Comparison of ENCODE assay signal across 19 mouse cellular contexts in the genomic region with DNA sequence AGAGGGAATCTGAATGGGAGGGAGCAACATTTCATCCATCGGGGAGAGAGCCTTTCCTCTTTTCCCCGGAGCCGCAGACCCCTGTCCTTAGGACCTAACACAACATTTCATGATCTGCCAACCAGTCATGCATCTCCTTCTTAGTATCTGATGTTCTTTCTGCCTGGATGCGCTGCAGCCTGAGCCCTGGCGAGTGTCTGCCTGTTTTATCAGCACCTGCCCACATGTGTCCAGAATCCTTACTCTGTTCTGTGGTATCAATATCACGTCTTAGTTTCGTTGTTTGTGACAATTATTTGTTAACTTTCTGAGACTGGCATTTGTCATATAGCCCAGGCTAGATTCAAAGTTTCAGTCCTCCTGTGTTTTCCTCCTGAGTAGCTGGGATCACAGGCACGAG. TPM values are rescaled to one million over a fixed set of nuclear protein-coding genes. Genes with fewer than 3 reads are reported as not detected.
"Had no signal": no experiment of that assay in that cellular context is flagged by ENCODE, and none has a peak within 500 bp of the region (broad histone marks: within the 10 kb centered on the region; RNA-seq: fewer than 3 reads in every experiment).

No protein-coding gene starts in this region.

- H3K27me3 ChIP-seq: stomach, embryonic 15.5 days had no signal

- H3K4me1 ChIP-seq: stomach, embryonic 15.5 days had no signal

- H3K9ac ChIP-seq: limb, embryonic 13.5 days; lung, embryonic 14.5 days; stomach, embryonic 15.5 days had no signal

- DNase-seq: kidney, adult 18-20 months; kidney, postnatal 25 days; layer of hippocampus, adult 9-11 months; lung, embryonic 14.5 days; midbrain, embryonic 14.5 days; thymus, postnatal 36 days had no signal

- H3K9me3 ChIP-seq: limb, embryonic 10.5 days; limb, embryonic 13.5 days; megakaryocyte, embryonic 14.5 days; stomach, embryonic 15.5 days had no signal

- H3K27ac ChIP-seq: kidney, postnatal 0 days; layer of hippocampus, adult 2 months; limb, embryonic 10.5 days; limb, embryonic 13.5 days; macrophage; stomach, embryonic 15.5 days had no signal

- H3K36me3 ChIP-seq: limb, embryonic 10.5 days; limb, embryonic 13.5 days; stomach, embryonic 15.5 days had no signal

- H3K4me3 ChIP-seq: layer of hippocampus, adult 2 months; limb, embryonic 10.5 days; limb, embryonic 13.5 days; megakaryocyte, embryonic 14.5 days; stomach, embryonic 15.5 days had no signal

- H3K4me2 ChIP-seq: limb, embryonic 13.5 days; lung, embryonic 14.5 days; midbrain, embryonic 11.5 days; stomach, embryonic 15.5 days had no signal

- ATAC-seq: inflammation-experienced regulatory T-cells, adult 6 months; intestine, embryonic 16.5 days; lung, postnatal 0 days had no signal

RNA-seq across cellular contexts. Expression of a gene that starts 14.4 kb away (rescaled TPM):
- total RNA-seq: layer of hippocampus, adult 2 months; layer of hippocampus, postnatal 25 days; left cerebral cortex, adult 18-20 months had no signal
- polyA plus RNA-seq: inflammation-experienced regulatory T-cells, adult 6 months; macrophage had no signal
